Mouse (Mus musculus) small intestine, adult 2 months (tissue): Measurements from ENCODE around the gene Rap1a.

Experiments
- CTCF ChIP-seq: fragments of 200-500 bp; IDR thresholded peaks from 2 replicates; pipeline ENCODE4 v1.5.1; 2012; ENCODE audit warnings: low read depth, mild to moderate bottlenecking, control low read depth, inconsistent platforms, low read length, moderate library complexity, mixed read lengths; ENCODE audit not compliant: insufficient replicate concordance, insufficient read length; ENCODE audit errors: extremely low read depth
- POLR2A ChIP-seq: fragments of 200-500 bp; IDR thresholded peaks from 2 replicates; pipeline ENCODE4 v1.6.1; 2012; ENCODE audit warnings: low read depth, mild to moderate bottlenecking, control low read depth, inconsistent platforms, low read length, moderate library complexity

DNA sequence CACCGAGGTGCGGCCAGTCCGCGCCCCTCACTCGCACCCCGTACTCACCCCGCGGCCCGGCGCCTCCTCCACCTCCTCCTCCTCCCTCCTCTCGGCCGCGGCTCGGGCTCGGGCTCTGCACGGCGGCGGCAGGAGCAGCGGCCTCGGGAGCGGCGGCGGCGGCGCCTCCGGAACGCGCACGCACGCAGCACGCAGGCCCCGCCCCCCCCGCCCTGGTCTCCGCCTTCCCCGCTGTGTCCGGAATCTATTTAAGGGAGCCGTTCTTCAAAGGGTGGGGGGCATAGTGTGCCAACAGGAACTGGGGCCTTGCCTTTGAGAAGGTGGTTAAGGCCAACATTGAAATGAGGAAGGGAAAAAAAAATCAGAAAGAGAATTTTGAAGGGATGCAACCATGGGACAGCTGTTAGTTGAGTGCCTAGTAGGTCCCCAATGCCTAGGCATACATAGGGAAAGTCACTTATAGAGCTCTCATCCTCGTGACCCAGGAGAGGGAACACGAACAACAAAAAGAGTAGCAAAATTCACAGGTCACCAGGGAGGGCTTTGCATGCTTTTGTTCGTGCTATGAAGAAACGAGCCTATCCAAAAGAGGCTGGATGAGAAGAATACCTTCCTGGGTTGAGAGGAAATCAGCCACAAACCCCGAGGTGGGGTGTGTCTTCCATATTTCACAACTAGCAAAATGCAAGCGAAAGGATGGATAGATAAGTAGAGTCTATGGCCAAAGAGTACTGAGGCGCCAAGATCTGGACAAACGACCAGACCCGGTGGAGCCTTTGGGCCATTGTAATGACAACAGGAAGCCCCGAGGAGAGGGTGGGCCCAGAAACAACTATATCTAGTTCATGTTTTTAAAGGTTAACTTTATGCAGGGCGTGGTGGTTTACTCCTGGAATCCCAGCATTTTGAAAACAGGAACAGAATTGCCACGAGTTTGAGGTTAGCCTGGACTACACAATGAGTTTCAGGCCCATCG lies at the start of gene Rap1a:
- no peak for TF ChIP-seq CTCF
- peak; percentile 62 for TF ChIP-seq POLR2A
